Mouse (Mus musculus): ENCODE results near the gene Fndc3b.

Fndc3b gene

GRCm38 (mm10) chr3:27631112-27631511 is 80.0 kb downstream of the Fndc3b start:
- DNase-seq (ENCODE audit: low read depth, low spot score) = no peak
- no peaks in the 10 kb centered on the region for H3K27me3 ChIP-seq (ENCODE audit: control insufficient read depth, insufficient read depth, low read length, poor library complexity, severe bottlenecking)
- no peaks in the 10 kb centered on the region for H3K36me3 ChIP-seq (ENCODE audit: control insufficient read depth, insufficient read depth, low read length, poor library complexity, severe bottlenecking)

GRCm38 (mm10) chr3:27629716-27630115 is 81.4 kb downstream of the Fndc3b start:
- DNase-seq (ENCODE audit: low read depth, low spot score) = no peak
- H3K36me3 ChIP-seq (ENCODE audit: control insufficient read depth, insufficient read depth, low read length, poor library complexity, severe bottlenecking) = no peaks in the 10 kb centered on the region
- H3K27me3 ChIP-seq (ENCODE audit: control insufficient read depth, insufficient read depth, low read length, poor library complexity, severe bottlenecking) = no peaks in the 10 kb centered on the region

GRCm38 (mm10) chr3:27626301-27626700 is 84.8 kb downstream of the Fndc3b start:
- Histone ChIP-seq H3K27me3 (ENCODE audit: control insufficient read depth, insufficient read depth, low read length, poor library complexity, severe bottlenecking) (no peaks in the 10 kb centered on the region), H3K36me3 (ENCODE audit: control insufficient read depth, insufficient read depth, low read length, poor library complexity, severe bottlenecking) (no peaks in the 10 kb centered on the region)
- no peak for DNase-seq (ENCODE audit: low read depth, low spot score)

GRCm38 (mm10) chr3:27625592-27625985 is 85.5 kb downstream of the Fndc3b start:
- no peak for DNase-seq (ENCODE audit: low read depth, low spot score)
- H3K36me3 ChIP-seq (ENCODE audit: control insufficient read depth, insufficient read depth, low read length, poor library complexity, severe bottlenecking) = no peaks in the 10 kb centered on the region
- no peaks in the 10 kb centered on the region for H3K27me3 ChIP-seq (ENCODE audit: control insufficient read depth, insufficient read depth, low read length, poor library complexity, severe bottlenecking)

- Histone ChIP-seq H3K36me3 (ENCODE audit: control insufficient read depth, insufficient read depth, low read length, poor library complexity, severe bottlenecking) (no peaks in the 10 kb centered on the region), H3K27me3 (ENCODE audit: control insufficient read depth, insufficient read depth, low read length, poor library complexity, severe bottlenecking) (no peaks in the 10 kb centered on the region)
- DNase-seq (ENCODE audit: low read depth, low spot score) = no peak
Measured at GRCm38 (mm10) chr3:27624974-27625591, 86.0 kb downstream of the Fndc3b start.

- Histone ChIP-seq H3K36me3 (ENCODE audit: control insufficient read depth, insufficient read depth, low read length, poor library complexity, severe bottlenecking) (no peaks in the 10 kb centered on the region), H3K27me3 (ENCODE audit: control insufficient read depth, insufficient read depth, low read length, poor library complexity, severe bottlenecking) (no peaks in the 10 kb centered on the region)
- DNase-seq (ENCODE audit: low read depth, low spot score) = no peak
Measured at GRCm38 (mm10) chr3:27622451-27622850, 88.7 kb downstream of the Fndc3b start.

GRCm38 (mm10) chr3:27621176-27621575 is 89.9 kb downstream of the Fndc3b start:
- DNase-seq (ENCODE audit: low read depth, low spot score) = no peak
- no peaks in the 10 kb centered on the region for H3K27me3 ChIP-seq (ENCODE audit: control insufficient read depth, insufficient read depth, low read length, poor library complexity, severe bottlenecking)
- no peaks in the 10 kb centered on the region for H3K36me3 ChIP-seq (ENCODE audit: control insufficient read depth, insufficient read depth, low read length, poor library complexity, severe bottlenecking)

GRCm38 (mm10) chr3:27617733-27618132 is 93.4 kb downstream of the Fndc3b start:
- no peak for DNase-seq (ENCODE audit: low read depth, low spot score)
- Histone ChIP-seq H3K36me3 (ENCODE audit: control insufficient read depth, insufficient read depth, low read length, poor library complexity, severe bottlenecking) (no peaks in the 10 kb centered on the region), H3K27me3 (ENCODE audit: control insufficient read depth, insufficient read depth, low read length, poor library complexity, severe bottlenecking) (no peaks in the 10 kb centered on the region)

- no peak for DNase-seq (ENCODE audit: low read depth, low spot score)
- Histone ChIP-seq H3K36me3 (ENCODE audit: control insufficient read depth, insufficient read depth, low read length, poor library complexity, severe bottlenecking) (no peaks in the 10 kb centered on the region), H3K27me3 (ENCODE audit: control insufficient read depth, insufficient read depth, low read length, poor library complexity, severe bottlenecking) (no peaks in the 10 kb centered on the region)
Measured at GRCm38 (mm10) chr3:27617237-27617499, 93.9 kb downstream of the Fndc3b start.

GRCm38 (mm10) chr3:27616421-27617236 is 94.5 kb downstream of the Fndc3b start:
- no peak for DNase-seq (ENCODE audit: low read depth, low spot score)

GRCm38 (mm10) chr3:27615479-27615878 is 95.6 kb downstream of the Fndc3b start:
- no peaks in the 10 kb centered on the region for H3K36me3 ChIP-seq (ENCODE audit: control insufficient read depth, insufficient read depth, low read length, poor library complexity, severe bottlenecking)
- no peaks in the 10 kb centered on the region for H3K27me3 ChIP-seq (ENCODE audit: control insufficient read depth, insufficient read depth, low read length, poor library complexity, severe bottlenecking)
- no peak for DNase-seq (ENCODE audit: low read depth, low spot score)

More at GRCm38 (mm10) chr3:27616421-27617236, 94.5 kb downstream of the Fndc3b start:
- Histone ChIP-seq H3K27me3 (ENCODE audit: control insufficient read depth, insufficient read depth, low read length, poor library complexity, severe bottlenecking) (no peaks in the 10 kb centered on the region), H3K36me3 (ENCODE audit: control insufficient read depth, insufficient read depth, low read length, poor library complexity, severe bottlenecking) (no peaks in the 10 kb centered on the region)

- Histone ChIP-seq H3K27me3 (ENCODE audit: control insufficient read depth, insufficient read depth, low read length, poor library complexity, severe bottlenecking) (no peaks in the 10 kb centered on the region), H3K36me3 (ENCODE audit: control insufficient read depth, insufficient read depth, low read length, poor library complexity, severe bottlenecking) (no peaks in the 10 kb centered on the region)
- DNase-seq (ENCODE audit: low read depth, low spot score) = no peak
Measured at GRCm38 (mm10) chr3:27613828-27614227, 97.3 kb downstream of the Fndc3b start.

GRCm38 (mm10) chr3:27613011-27613410 is 98.1 kb downstream of the Fndc3b start:
- Histone ChIP-seq H3K36me3 (ENCODE audit: control insufficient read depth, insufficient read depth, low read length, poor library complexity, severe bottlenecking) (no peaks in the 10 kb centered on the region), H3K27me3 (ENCODE audit: control insufficient read depth, insufficient read depth, low read length, poor library complexity, severe bottlenecking) (no peaks in the 10 kb centered on the region)
- no peak for DNase-seq (ENCODE audit: low read depth, low spot score)

- Histone ChIP-seq H3K27me3 (ENCODE audit: control insufficient read depth, insufficient read depth, low read length, poor library complexity, severe bottlenecking) (no peaks in the 10 kb centered on the region), H3K36me3 (ENCODE audit: control insufficient read depth, insufficient read depth, low read length, poor library complexity, severe bottlenecking) (no peaks in the 10 kb centered on the region)
- DNase-seq (ENCODE audit: low read depth, low spot score) = no peak
Measured at GRCm38 (mm10) chr3:27611986-27612385, 99.1 kb downstream of the Fndc3b start.

GRCm38 (mm10) chr3:27610547-27610946 is 100.6 kb downstream of the Fndc3b start:
- DNase-seq (ENCODE audit: low read depth, low spot score) = no peak
- Histone ChIP-seq H3K36me3 (ENCODE audit: control insufficient read depth, insufficient read depth, low read length, poor library complexity, severe bottlenecking) (no peaks in the 10 kb centered on the region), H3K27me3 (ENCODE audit: control insufficient read depth, insufficient read depth, low read length, poor library complexity, severe bottlenecking) (no peaks in the 10 kb centered on the region)

GRCm38 (mm10) chr3:27610089-27610488 is 101.0 kb downstream of the Fndc3b start:
- H3K36me3 ChIP-seq (ENCODE audit: control insufficient read depth, insufficient read depth, low read length, poor library complexity, severe bottlenecking) = no peaks in the 10 kb centered on the region
- DNase-seq (ENCODE audit: low read depth, low spot score) = no peak

More at GRCm38 (mm10) chr3:27610089-27610488, 101.0 kb downstream of the Fndc3b start:
- no peaks in the 10 kb centered on the region for H3K27me3 ChIP-seq (ENCODE audit: control insufficient read depth, insufficient read depth, low read length, poor library complexity, severe bottlenecking)
